Mouse (Mus musculus) lung, postnatal 0 days (tissue): ENCODE measurements around the gene Fxyd3.

Experiments used
- CTCF ChIP-seq: IDR thresholded peaks from 2 replicates; pipeline ENCODE4 v1.5.1; 2016; ENCODE audit warnings: antibody characterized with exemption, mild to moderate bottlenecking
- EP300 ChIP-seq: IDR thresholded peaks from 2 replicates; pipeline ENCODE4 v1.6.1; 2016; ENCODE audit warnings: antibody characterized with exemption, mild to moderate bottlenecking, control low read depth

GRCm38 (mm10) chr7:31100786-31101185 lies 24.3 kb upstream of the Fxyd3 start:
- TF ChIP-seq CTCF (no peak), EP300 (no peak)
